Mouse (Mus musculus): Measurements from ENCODE around the gene Eps8l3.

GRCm38 (mm10) chr3:107832645-107833044 lies 44.4 kb upstream of the Eps8l3 start:
- TF ChIP-seq CTCF (IDR thresholded peaks at IDR 0.05; ENCODE audit: control insufficient read depth, insufficient read depth, insufficient replicate concordance, low read depth, low read length), result no peak
- TF ChIP-seq POLR2A (IDR thresholded peaks at IDR 0.05; ENCODE audit: control insufficient read depth, low read depth, low read length), result no peak
